Mouse (Mus musculus) liver, embryonic 14.5 days (tissue): ENCODE data around the gene Fubp1. TPM values are rescaled to one million over a fixed set of nuclear protein-coding genes. Genes with fewer than 3 reads are reported as not detected.

Source experiments
- ATAC-seq: fragments of 200-750 bp; cut with Nextera tagmentation; 2 replicates; pipeline ENCODE4 v1.8.0; 2017; ENCODE audit warnings: moderate number of reproducible peaks, mild to moderate bottlenecking, moderate library complexity; ENCODE audit not compliant: insufficient read depth
- DNase-seq, 3 experiments: peaks; one replicate each; pipeline ENCODE4 v3.0.0-alpha.2; 2012 to 2013; ENCODE audit warnings: low read depth in 3 of 3, low spot score in 3 of 3
- H3K27ac ChIP-seq: fragments of 300-500 bp; sonication (generic); 2 replicates; pipeline ENCODE4 v1.5.1; 2014; ENCODE audit warnings: moderate library complexity, mild to moderate bottlenecking, control low read depth, inconsistent platforms
- H3K27me3 ChIP-seq: fragments of 300-500 bp; sonication (generic); 2 replicates; pipeline ENCODE4 v1.6.1; 2014; ENCODE audit warnings: mild to moderate bottlenecking, low read length, moderate library complexity; ENCODE audit not compliant: control insufficient read depth, insufficient read depth
- H3K36me3 ChIP-seq: fragments of 300-500 bp; sonication (generic); replicated peaks from 2 replicates; pipeline ENCODE4 v1.6.1; 2014; ENCODE audit warnings: low read depth; ENCODE audit not compliant: control insufficient read depth, insufficient read depth
- H3K4me1 ChIP-seq, 2 experiments: fragments of 200-500 bp in 1 of 2; fragments of 300-500 bp in 1 of 2; sonication (generic) in 1 of 2; replicated peaks; 2 replicates each; pipeline ENCODE4 v1.6.1; 2012 to 2014; ENCODE audit warnings: antibody characterized with exemption in 1 of 2, inconsistent platforms in 1 of 2, low read length in 1 of 2; ENCODE audit not compliant: control insufficient read depth in 2 of 2, insufficient read depth in 2 of 2
- H3K4me2 ChIP-seq: fragments of 300-500 bp; sonication (generic); 2 replicates; pipeline ENCODE4 v1.6.1; 2014; ENCODE audit warnings: low read depth, mild to moderate bottlenecking, control low read depth, moderate library complexity
- H3K4me3 ChIP-seq, 2 experiments: fragments of 200-500 bp in 1 of 2; fragments of 300-500 bp in 1 of 2; sonication (generic) in 1 of 2; 2 replicates each; pipeline ENCODE4 v1.5.1; 2012 to 2014; ENCODE audit warnings: low read depth in 2 of 2, low read length in 2 of 2, mild to moderate bottlenecking in 2 of 2, control low read depth in 1 of 2, inconsistent platforms in 1 of 2, moderate library complexity in 1 of 2; ENCODE audit not compliant: insufficient read depth in 1 of 2
- H3K9ac ChIP-seq: fragments of 300-500 bp; sonication (generic); replicated peaks from 2 replicates; pipeline ENCODE4 v1.6.1; 2014; ENCODE audit warnings: mild to moderate bottlenecking, control low read depth, moderate library complexity
- H3K9me3 ChIP-seq: fragments of 300-500 bp; sonication (generic); 2 replicates; pipeline ENCODE4 v1.6.1; 2016; ENCODE audit warnings: low read length, mixed read lengths; ENCODE audit not compliant: control insufficient read depth
- CTCF ChIP-seq: IDR thresholded peaks from 2 replicates; pipeline ENCODE4 v1.5.1; 2016; ENCODE audit warnings: antibody characterized with exemption, low read depth, control low read depth
- EP300 ChIP-seq: IDR thresholded peaks from 2 replicates; pipeline ENCODE4 v1.6.1; 2016; ENCODE audit warnings: antibody characterized with exemption, low read depth
- WGBS: fragments of 180-500 bp; shearing (Covaris S2); extraction: QIAGEN DNeasy Blood & Tissue Kit; methylation state at CpG from one replicate; pipeline ENCODE4 v1.1.7; 2014; ENCODE audit not compliant: insufficient replicate concordance; 5-methylcytosine and 5-hydroxymethylcytosine counted together
- polyA plus RNA-seq, 2 experiments: library from polyadenylated mRNA; depleted of rRNA in 1 of 2; stranded (reverse) in 1 of 2; unstranded in 1 of 2; fragments of >200 nt; fragmentation: Nextera tagmentation in 1 of 2; extraction: Ambion mirVana in 1 of 2; gene quantifications; 2 replicates each; pipeline versions ENCODE4 v1.2.1 to v1.2.3; 2012 to 2014

Fubp1 gene
- polyA plus RNA-seq, 2 experiments, result 50.8 to 64.6 TPM

- H3K4me3 ChIP-seq, result peak overlapping the region; percentile 84 to 97
- DNase-seq (peak in 1 of 3 experiments; percentile 44), ATAC-seq (peak; percentile 49)
- H3K9ac ChIP-seq, result peak overlapping the region; percentile 90
- peaks cover 17 to 20% of the 10 kb centered on the region in 2 experiments for H3K4me1 ChIP-seq
- H3K9me3 ChIP-seq, result no peaks in the 10 kb centered on the region
- H3K4me2 ChIP-seq, result peak overlapping the region; percentile 82
- H3K27ac ChIP-seq, result peak overlapping the region; percentile 88
- H3K36me3 ChIP-seq, result peaks cover 11% of the 10 kb centered on the region
- no peaks in the 10 kb centered on the region for H3K27me3 ChIP-seq
- WGBS, result under 1% methylated on average over 62 of the region's 68 CpGs
- TF ChIP-seq CTCF, result no peak
- TF ChIP-seq EP300, result no peak
These were observed 638 bp downstream of the Fubp1 start for GRCm38 (mm10) chr3:152210728-152211391.

DNA sequence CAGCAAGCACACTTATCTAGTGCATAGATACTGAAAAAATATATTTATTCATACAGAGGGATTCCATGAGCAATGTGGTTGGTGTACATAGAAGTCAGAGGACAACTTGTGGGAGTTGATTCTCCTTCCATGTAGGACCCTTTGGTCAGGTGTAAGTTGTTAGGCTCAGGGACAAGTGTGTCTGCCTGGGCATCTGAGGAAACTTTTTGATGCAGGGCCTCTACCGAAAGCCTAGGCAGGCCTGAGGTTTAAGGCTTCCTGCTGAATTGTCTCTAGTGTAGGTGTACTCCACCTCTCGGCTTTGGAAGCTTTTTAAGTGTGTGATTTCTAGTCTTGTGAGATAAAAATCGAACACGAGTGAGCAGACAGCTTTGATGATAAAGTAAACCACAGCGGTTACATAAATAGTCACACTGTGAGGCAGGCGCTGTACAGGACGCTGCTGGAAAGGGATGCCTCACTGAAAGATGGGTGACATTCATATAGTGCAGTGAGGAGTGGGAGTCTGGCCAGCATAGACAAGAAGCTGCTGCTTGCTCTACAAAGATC, 1.6 kb downstream of the Fubp1 start:
- H3K9ac ChIP-seq, result peak overlapping the region; percentile 90
- WGBS, result under 1% methylated on average over 7 of the region's 7 CpGs
- no peaks in the 10 kb centered on the region for H3K27me3 ChIP-seq
- peak overlapping the region; percentile 12 for H3K27ac ChIP-seq
- peaks cover 19% of the 10 kb centered on the region for H3K36me3 ChIP-seq
- H3K4me1 ChIP-seq, result peaks cover 17 to 20% of the 10 kb centered on the region in 2 experiments
- peak overlapping the region; percentile 84 to 97 for H3K4me3 ChIP-seq
- peak overlapping the region; percentile 82 for H3K4me2 ChIP-seq
- H3K9me3 ChIP-seq, result no peaks in the 10 kb centered on the region
- DNase-seq, result peak in 1 of 3 experiments; percentile 26
- TF ChIP-seq EP300 (no peak), CTCF (no peak)
- ATAC-seq, result no peak

DNA sequence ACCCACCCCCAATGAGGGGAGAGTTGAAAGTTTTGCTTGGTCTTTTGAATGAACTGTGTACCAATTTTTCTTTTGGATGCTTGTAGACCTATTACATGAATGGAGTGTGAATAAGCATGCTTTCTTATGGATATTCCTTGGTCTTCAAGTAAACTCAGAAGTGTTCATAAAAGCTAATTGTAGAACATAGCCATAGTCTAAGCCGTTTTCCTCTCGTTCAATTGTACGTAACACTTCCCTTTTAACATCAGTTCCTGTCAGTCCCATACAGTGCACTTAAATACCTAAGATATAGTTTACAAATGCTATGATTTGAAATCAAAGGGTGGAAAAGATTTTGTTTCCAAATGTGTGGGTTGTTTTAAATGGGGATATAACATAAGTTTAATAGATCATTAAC, 3.2 kb downstream of the Fubp1 start:
- WGBS, result 41% methylated on average over 3 of the region's 3 CpGs
- DNase-seq (no peak), ATAC-seq (no peak)
- Histone ChIP-seq H3K9me3 (no peaks in the 10 kb centered on the region), H3K36me3 (peaks cover 35% of the 10 kb centered on the region), H3K4me1 (peaks cover 16 to 17% of the 10 kb centered on the region in 2 experiments), H3K27me3 (no peaks in the 10 kb centered on the region), H3K9ac (no peak overlapping the region; the same call in 1 of the 2 replicates), H3K27ac (no peak overlapping the region), H3K4me2 (peak overlapping the region; percentile 82), H3K4me3 (peak overlapping the region in 1 of 2 experiments; percentile 97; a peak in 2 of 4 replicates)
- TF ChIP-seq CTCF, result no peak
- no peak for TF ChIP-seq EP300

DNA sequence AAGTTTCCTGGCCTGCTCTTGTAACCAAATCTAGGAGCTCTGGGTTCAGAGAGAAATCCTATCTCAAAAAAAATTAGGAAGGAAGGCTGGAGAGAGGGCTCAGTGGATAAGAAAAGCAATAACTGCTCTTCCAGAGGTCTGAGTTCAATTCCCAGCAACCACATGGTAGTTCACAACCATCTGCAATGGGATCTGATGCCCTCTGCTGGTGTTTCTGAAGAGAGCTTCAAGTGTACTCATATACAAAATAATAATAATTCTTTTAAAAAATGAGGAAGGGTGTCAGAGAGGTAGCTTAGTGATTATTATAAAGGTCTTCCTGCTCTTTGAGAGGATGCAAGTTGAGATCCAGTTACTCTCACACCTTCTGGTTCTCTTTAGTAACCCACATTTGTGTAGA, 14.7 kb downstream of the Fubp1 start:
- Histone ChIP-seq H3K27ac (no peak overlapping the region), H3K9me3 (no peaks in the 10 kb centered on the region), H3K27me3 (no peaks in the 10 kb centered on the region), H3K4me2 (no peak overlapping the region), H3K4me3 (no peak overlapping the region), H3K9ac (no peak overlapping the region), H3K36me3 (peaks cover 93% of the 10 kb centered on the region), H3K4me1 (no peaks in the 10 kb centered on the region)
- ATAC-seq, result no peak
- DNase-seq, result no peak
- TF ChIP-seq CTCF (peak; percentile 16; the same call in 1 of the 2 replicates), EP300 (no peak)

- no peak overlapping the region for H3K4me2 ChIP-seq
- no peak overlapping the region for H3K4me3 ChIP-seq
- no peak for TF ChIP-seq CTCF
- no peak for TF ChIP-seq EP300
- peaks cover 88% of the 10 kb centered on the region for H3K36me3 ChIP-seq
- no peaks in the 10 kb centered on the region for H3K9me3 ChIP-seq
- WGBS, result 89% methylated on average over 7 of the region's 7 CpGs
- DNase-seq, result no peak
- no peaks in the 10 kb centered on the region for H3K27me3 ChIP-seq
- ATAC-seq, result no peak
- H3K4me1 ChIP-seq, result peaks cover 0 to 2% of the 10 kb centered on the region in 2 experiments; a peak in 1 of 4 replicates
- no peak overlapping the region for H3K9ac ChIP-seq
- H3K27ac ChIP-seq, result no peak overlapping the region
These were observed 15.7 kb downstream of the Fubp1 start for GRCm38 (mm10) chr3:152225906-152226305.
